Mouse (Mus musculus) embryonic facial prominence, embryonic 11.5 days (tissue): ENCODE measurements around the gene Fgg. TPM values are rescaled to one million over a fixed set of nuclear protein-coding genes. Genes with fewer than 3 reads are reported as not detected.

Experiments used
- ATAC-seq: fragments of 200-750 bp; cut with Nextera tagmentation; replicated peaks from 2 replicates; pipeline ENCODE4 v1.8.0; 2017; ENCODE audit warnings: low read depth; ENCODE audit not compliant: insufficient number of reproducible peaks, low FRiP score, low TSS enrichment
- DNase-seq: peaks from one replicate; pipeline ENCODE4 v3.0.0-alpha.2; 2015; ENCODE audit warnings: low spot score
- H3K27ac ChIP-seq: fragments of 300-500 bp; sonication (generic); replicated peaks from 2 replicates; pipeline ENCODE4 v1.5.1; 2014; ENCODE audit warnings: mild to moderate bottlenecking, low read depth, low read length, control low read depth
- H3K27me3 ChIP-seq: fragments of 300-500 bp; sonication (generic); 2 replicates; pipeline ENCODE4 v1.6.1; 2014; ENCODE audit warnings: mild to moderate bottlenecking, low read length, moderate library complexity, mixed read lengths; ENCODE audit not compliant: control insufficient read depth, insufficient read depth
- H3K36me3 ChIP-seq: fragments of 300-500 bp; sonication (generic); replicated peaks from 2 replicates; pipeline ENCODE4 v1.6.1; 2014; ENCODE audit warnings: low read depth, mild to moderate bottlenecking, low read length, moderate library complexity, mixed read lengths; ENCODE audit not compliant: control insufficient read depth, insufficient read depth
- H3K4me1 ChIP-seq: fragments of 300-500 bp; sonication (generic); 2 replicates; pipeline ENCODE4 v1.6.1; 2014; ENCODE audit warnings: low read length, mixed read lengths; ENCODE audit not compliant: control insufficient read depth, insufficient read depth
- H3K4me2 ChIP-seq: fragments of 300-500 bp; sonication (generic); 2 replicates; pipeline ENCODE4 v1.6.1; 2014; ENCODE audit warnings: low read depth, mild to moderate bottlenecking, control low read depth, low read length, moderate library complexity
- H3K4me3 ChIP-seq: fragments of 300-500 bp; sonication (generic); 2 replicates; pipeline ENCODE4 v1.5.1; 2014; ENCODE audit warnings: low read depth, low read length, control low read depth
- H3K9ac ChIP-seq: fragments of 300-500 bp; sonication (generic); replicated peaks from 2 replicates; pipeline ENCODE4 v1.6.1; 2014; ENCODE audit warnings: mild to moderate bottlenecking, control low read depth, low read length
- H3K9me3 ChIP-seq: fragments of 300-500 bp; sonication (generic); replicated peaks from 2 replicates; pipeline ENCODE4 v1.6.1; 2016; ENCODE audit warnings: mild to moderate bottlenecking, low read length, inconsistent platforms, mixed read lengths; ENCODE audit not compliant: control insufficient read depth
- WGBS: fragments of 180-500 bp; shearing (Covaris S2); extraction: QIAGEN DNeasy Blood & Tissue Kit; methylation state at CpG from one replicate; pipeline ENCODE4 v1.1.7; 2014; 5-methylcytosine and 5-hydroxymethylcytosine counted together
- polyA plus RNA-seq: library from polyadenylated mRNA; unstranded; fragments of >200 nt; fragmentation: Nextera tagmentation; extraction: Ambion mirVana; gene quantifications from 2 replicates; pipeline ENCODE4 v1.2.1, GENCODE M21; 2014

The Fgg gene
- polyA plus RNA-seq, 1 experiment from 2014 or later = 0.43 TPM

GRCm38 (mm10) chr3:83049680-83050079 lies 42.2 kb downstream of the Fgg start, which contains the start of gene Fgb:
Fgb (minus strand) TSS chr3:83049863.
- Histone ChIP-seq H3K27me3 (no peaks in the 10 kb centered on the region), H3K36me3 (no peaks in the 10 kb centered on the region), H3K4me3 (no peak within 1 kb of the TSS), H3K4me1 (no peaks in the 10 kb centered on the region), H3K27ac (no peak within 1 kb of the TSS), H3K9me3 (no peaks in the 10 kb centered on the region), H3K4me2 (no peak within 1 kb of the TSS), H3K9ac (no peak within 1 kb of the TSS)
- 87% methylated on average over 8 of the region's 8 CpGs for WGBS
- ATAC-seq = no peak
- no peak for DNase-seq

GRCm38 (mm10) chr3:83050661-83051060 lies 43.1 kb downstream of the Fgg start:
- H3K36me3 ChIP-seq = no peaks in the 10 kb centered on the region
- H3K27me3 ChIP-seq = no peaks in the 10 kb centered on the region
- no peak overlapping the region for H3K9ac ChIP-seq
- no peaks in the 10 kb centered on the region for H3K9me3 ChIP-seq
- no peak overlapping the region for H3K27ac ChIP-seq
- no peak overlapping the region for H3K4me2 ChIP-seq
- DNase-seq (no peak), ATAC-seq (no peak)
- WGBS = 84% methylated on average over 5 of the region's 5 CpGs
- no peak overlapping the region for H3K4me3 ChIP-seq
- no peaks in the 10 kb centered on the region for H3K4me1 ChIP-seq

GRCm38 (mm10) chr3:83052102-83052501 lies 44.6 kb downstream of the Fgg start:
- Histone ChIP-seq H3K9me3 (no peaks in the 10 kb centered on the region), H3K36me3 (no peaks in the 10 kb centered on the region), H3K27me3 (no peaks in the 10 kb centered on the region), H3K4me2 (no peak overlapping the region), H3K4me1 (no peaks in the 10 kb centered on the region), H3K4me3 (no peak overlapping the region), H3K27ac (no peak overlapping the region), H3K9ac (no peak overlapping the region)
- ATAC-seq (no peak), DNase-seq (no peak)
- WGBS = 82% methylated on average over 5 of the region's 5 CpGs

- H3K4me1 ChIP-seq = no peaks in the 10 kb centered on the region
- DNase-seq = no peak
- no peaks in the 10 kb centered on the region for H3K27me3 ChIP-seq
- H3K4me2 ChIP-seq = no peak overlapping the region
- no peak overlapping the region for H3K27ac ChIP-seq
- H3K4me3 ChIP-seq = no peak overlapping the region
- ATAC-seq = no peak
- no peaks in the 10 kb centered on the region for H3K9me3 ChIP-seq
- 88% methylated on average over 7 of the region's 7 CpGs for WGBS
- no peak overlapping the region for H3K9ac ChIP-seq
- H3K36me3 ChIP-seq = no peaks in the 10 kb centered on the region
Measured at GRCm38 (mm10) chr3:83053126-83053525, 45.6 kb downstream of the Fgg start.

GRCm38 (mm10) chr3:83053758-83054157 lies 46.2 kb downstream of the Fgg start:
- Histone ChIP-seq H3K9ac (no peak overlapping the region), H3K4me3 (no peak overlapping the region), H3K4me1 (no peaks in the 10 kb centered on the region), H3K27me3 (no peaks in the 10 kb centered on the region), H3K4me2 (no peak overlapping the region), H3K9me3 (no peaks in the 10 kb centered on the region), H3K27ac (no peak overlapping the region), H3K36me3 (no peaks in the 10 kb centered on the region; the same call in 1 of the 2 replicates)
- no peak for ATAC-seq
- 39% methylated on average over 10 of the region's 10 CpGs for WGBS
- DNase-seq = peak; percentile 68

GRCm38 (mm10) chr3:83054759-83055158 lies 47.2 kb downstream of the Fgg start:
- Histone ChIP-seq H3K27ac (no peak overlapping the region), H3K4me2 (no peak overlapping the region), H3K9ac (no peak overlapping the region), H3K4me3 (peak overlapping the region; percentile 84), H3K27me3 (no peaks in the 10 kb centered on the region), H3K36me3 (no peaks in the 10 kb centered on the region; the same call in 1 of the 2 replicates), H3K9me3 (no peaks in the 10 kb centered on the region), H3K4me1 (no peaks in the 10 kb centered on the region)
- ATAC-seq (no peak), DNase-seq (no peak)
- WGBS = 37% methylated on average over 13 of the region's 13 CpGs

- peak within 1 kb of the TSS; percentile 84 for H3K4me3 ChIP-seq
- H3K27me3 ChIP-seq = no peaks in the 10 kb centered on the region
- no peaks in the 10 kb centered on the region for H3K9me3 ChIP-seq
- H3K4me1 ChIP-seq = no peaks in the 10 kb centered on the region
- DNase-seq (peak; percentile 97), ATAC-seq (peak; percentile 98)
- H3K36me3 ChIP-seq = peaks cover under 1% of the 10 kb centered on the region; the same call in 1 of the 2 replicates
- H3K4me2 ChIP-seq = peak within 1 kb of the TSS; percentile 74
- WGBS = under 1% methylated on average over 61 of the region's 61 CpGs
- peak within 1 kb of the TSS; percentile 52; the same call in 1 of the 2 replicates for H3K27ac ChIP-seq
- peak within 1 kb of the TSS; percentile 83 for H3K9ac ChIP-seq
Measured at GRCm38 (mm10) chr3:83055281-83056038, 47.9 kb downstream of the Fgg start, which contains the start of gene Plrg1. Plrg1 (plus strand) TSS chr3:83055522.

- H3K4me3 ChIP-seq = no peak overlapping the region
- H3K4me2 ChIP-seq = no peak overlapping the region
- H3K4me1 ChIP-seq = no peaks in the 10 kb centered on the region
- DNase-seq = no peak
- WGBS = 95% methylated on average over 2 of the region's 2 CpGs
- H3K36me3 ChIP-seq = peaks cover 3% of the 10 kb centered on the region; the same call in 1 of the 2 replicates
- H3K27ac ChIP-seq = no peak overlapping the region
- no peak overlapping the region for H3K9ac ChIP-seq
- no peak for ATAC-seq
- H3K9me3 ChIP-seq = no peaks in the 10 kb centered on the region
- H3K27me3 ChIP-seq = no peaks in the 10 kb centered on the region
Measured at GRCm38 (mm10) chr3:83057046-83057445, 49.5 kb downstream of the Fgg start.
